Mouse (Mus musculus) liver, embryonic 14.5 days (tissue): ENCODE measurements around the gene Palmd.

ENCODE experiments used
- CTCF ChIP-seq: IDR thresholded peaks from 2 replicates; pipeline ENCODE4 v1.5.1; 2016; ENCODE audit warnings: antibody characterized with exemption, low read depth, control low read depth
- EP300 ChIP-seq: IDR thresholded peaks from 2 replicates; pipeline ENCODE4 v1.6.1; 2016; ENCODE audit warnings: antibody characterized with exemption, low read depth

- TF ChIP-seq CTCF = no peak
- TF ChIP-seq EP300 = no peak
These were observed 83.8 kb downstream of the Palmd start for GRCm38 (mm10) chr3:116884941-116885340.
